Mouse (Mus musculus) CH12.LX (cell line): ENCODE data around the gene Gm37240.

Experiments used
- CTCF ChIP-seq, 2 experiments: IDR thresholded peaks in 1 of 2; conservative IDR thresholded peaks in 1 of 2; 2 replicates each; pipeline ENCODE4 v1.5.1; 2011 to 2012; ENCODE audit warnings: low read depth in 2 of 2, low read length in 2 of 2, improper control_type of control experiment in 1 of 2, inconsistent platforms in 1 of 2, mild to moderate bottlenecking in 1 of 2, moderate library complexity in 1 of 2
- NELFE ChIP-seq: IDR thresholded peaks from 2 replicates; pipeline ENCODE4 v1.6.1; 2011; ENCODE audit warnings: low read depth, low read length, improper control_type of control experiment
- SIN3A ChIP-seq: IDR thresholded peaks from 2 replicates; pipeline ENCODE4 v1.6.1; 2012; ENCODE audit warnings: low read length, improper control_type of control experiment, inconsistent platforms

GRCm38 (mm10) chr3:84974193-84974592 lies 913.1 kb downstream of the Gm37240 start:
- TF ChIP-seq SIN3A (no peak), NELFE (no peak), CTCF (conservative IDR thresholded peaks at IDR 0.05 in 1 of 2, IDR thresholded peaks at IDR 0.05 in 1 of 2; ENCODE audit: low read depth in 2 of 2, low read length in 2 of 2) (no peak)
